Mouse (Mus musculus) G1E (cell line): ENCODE results near the gene Gpbp1. TPM values are rescaled to one million over a fixed set of nuclear protein-coding genes. Genes with fewer than 3 reads are reported as not detected.

Experiments
- ATAC-seq: 2 replicates; pipeline ENCODE4 v1.8.0; 2016; ENCODE audit warnings: mild to moderate bottlenecking; ENCODE audit not compliant: insufficient number of reproducible peaks, poor library complexity, low FRiP score, severe bottlenecking; ENCODE audit errors: extremely low read depth
- DNase-seq: peaks from one replicate; pipeline ENCODE4 v3.0.0; 2012; ENCODE audit warnings: low spot score
- H3K27me3 ChIP-seq: 2 replicates; pipeline ENCODE4 v1.6.1; 2012; ENCODE audit warnings: mild to moderate bottlenecking, low read length, inconsistent platforms; ENCODE audit not compliant: insufficient read depth
- H3K36me3 ChIP-seq: replicated peaks from 2 replicates; pipeline ENCODE3; 2012; ENCODE audit warnings: mild to moderate bottlenecking, inconsistent platforms
- H3K4me1 ChIP-seq: 2 replicates; pipeline ENCODE4 v1.6.1; 2012; ENCODE audit warnings: low read depth, low read length, inconsistent platforms, mixed read lengths; ENCODE audit not compliant: insufficient read depth
- H3K4me3 ChIP-seq: 2 replicates; pipeline ENCODE4 v1.5.1; 2012; ENCODE audit warnings: low read depth, mild to moderate bottlenecking, inconsistent platforms, low read length, moderate library complexity, mixed read lengths
- H3K9me3 ChIP-seq: replicated peaks from 2 replicates; pipeline ENCODE4 v1.6.1; 2012; ENCODE audit warnings: inconsistent platforms
- CTCF ChIP-seq: IDR thresholded peaks from 2 replicates; pipeline ENCODE4 v1.5.1; 2012; ENCODE audit warnings: low read depth, low read length, inconsistent platforms, mixed read lengths
- GATA1 ChIP-seq: IDR thresholded peaks from 2 replicates; pipeline ENCODE4 v1.6.1; 2012; ENCODE audit warnings: borderline replicate concordance, low read length, inconsistent platforms, mixed read lengths
- GATA2 ChIP-seq: IDR thresholded peaks from 2 replicates; pipeline ENCODE4 v1.6.1; 2012; ENCODE audit warnings: low read depth, low read length, inconsistent platforms, borderline replicate concordance
- polyA plus RNA-seq: library from polyadenylated mRNA; stranded (reverse); fragments of >175 nt; gene quantifications from 2 replicates; pipeline ENCODE4 v1.2.3, GENCODE M21; 2012
- total RNA-seq, 2 experiments: library from RNA; stranded (forward) in 1 of 2; stranded (reverse) in 1 of 2; fragments of 200-1000 nt in 1 of 2; fragments of >200 nt in 1 of 2; fragmentation: Nextera tagmentation in 1 of 2; gene quantifications; 2 replicates each; pipeline ENCODE4 v1.2.3; 2014 to 2017

The Gpbp1 gene
- total and polyA plus RNA-seq, 3 experiments = 11.4 to 160 (median 153) TPM

DNA sequence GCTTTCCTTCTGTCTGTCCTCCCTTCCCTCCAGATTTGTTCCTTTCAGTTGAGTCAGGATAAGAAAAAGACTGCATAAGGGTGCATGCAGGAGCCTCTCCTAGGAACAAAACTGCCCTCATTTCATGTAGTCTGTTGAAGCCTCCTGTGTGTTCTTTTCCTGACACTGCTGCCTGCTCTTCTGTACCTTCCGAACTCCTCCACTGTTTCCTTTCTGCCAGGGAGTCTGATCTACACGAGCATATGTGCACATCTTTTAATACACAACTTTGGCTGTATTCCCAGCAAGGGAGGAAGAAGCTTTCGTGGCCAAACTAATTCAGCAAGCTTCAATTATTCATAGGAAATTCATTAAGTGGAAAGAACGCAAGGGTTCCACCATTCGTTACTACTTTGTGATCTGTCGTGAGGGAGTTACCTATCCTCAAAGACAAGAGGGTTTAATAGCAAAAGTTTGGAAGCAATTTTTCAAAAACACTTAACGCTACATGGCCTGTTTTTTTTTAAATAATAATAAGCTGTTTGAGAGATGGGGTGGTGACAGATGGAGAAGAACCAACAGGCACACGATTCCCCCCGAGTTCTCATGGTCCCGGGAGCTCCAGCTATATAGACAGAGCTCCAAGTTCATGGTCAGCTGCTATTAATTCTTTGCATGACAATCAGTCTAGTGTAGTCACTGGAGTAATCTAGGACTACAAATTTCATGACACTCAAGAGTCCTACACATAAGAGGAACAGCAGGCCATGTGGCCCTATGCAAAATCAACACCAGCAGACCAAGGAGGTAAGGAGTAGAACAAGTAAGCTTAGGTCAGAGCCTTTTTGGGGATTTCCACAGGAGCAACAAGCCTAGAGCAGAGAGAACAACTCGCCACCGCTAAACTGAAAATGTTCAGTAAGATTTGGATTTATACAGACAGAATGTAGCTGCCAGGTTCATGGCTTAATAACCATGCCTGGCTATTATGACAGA is 105.6 kb downstream of the Gpbp1 start:
- H3K27me3 ChIP-seq = no peaks in the 10 kb centered on the region
- TF ChIP-seq GATA2 = no peak
- TF ChIP-seq GATA1 = no peak
- TF ChIP-seq CTCF = no peak
- no peaks in the 10 kb centered on the region for H3K36me3 ChIP-seq
- DNase-seq (no peak), ATAC-seq (no peak)
- no peak overlapping the region for H3K4me3 ChIP-seq
- no peaks in the 10 kb centered on the region for H3K9me3 ChIP-seq
- H3K4me1 ChIP-seq = no peaks in the 10 kb centered on the region

Other genes with a start within 250 kb of the Gpbp1 start
- gene Actbl2, start 235.1 kb downstream of the Gpbp1 start, total RNA-seq (2014; fragmentation: Nextera tagmentation) = not detected in 2 replicates
- gene Actbl2, start 235.1 kb downstream of the Gpbp1 start, total RNA-seq (2017) = 0.05 and 0.06 TPM in 2 replicates
- not detected in 2 replicates for gene Actbl2, start 235.1 kb downstream of the Gpbp1 start, polyA plus RNA-seq
- gene Gm49496, start 59.8 kb upstream of the Gpbp1 start, total RNA-seq (2014; fragmentation: Nextera tagmentation) = not detected in 2 replicates
- gene Gm49496, start 59.8 kb upstream of the Gpbp1 start, total RNA-seq (2017) = not detected in 2 replicates
- gene Gm49496, start 59.8 kb upstream of the Gpbp1 start, polyA plus RNA-seq = not detected in 2 replicates
- not detected in 2 replicates for gene Gm10198, start 102.7 kb upstream of the Gpbp1 start, total RNA-seq (2014; fragmentation: Nextera tagmentation)
- not detected in 2 replicates for gene Gm10198, start 102.7 kb upstream of the Gpbp1 start, total RNA-seq (2017)
- gene Gm10198, start 102.7 kb upstream of the Gpbp1 start, polyA plus RNA-seq = not detected in 2 replicates
- 65.3 and 89.2 TPM in 2 replicates for gene Mier3, start 190.9 kb upstream of the Gpbp1 start, total RNA-seq (2014; fragmentation: Nextera tagmentation)
- 59.3 and 68.6 TPM in 2 replicates for gene Mier3, start 190.9 kb upstream of the Gpbp1 start, total RNA-seq (2017)
- gene Mier3, start 190.9 kb upstream of the Gpbp1 start, polyA plus RNA-seq = 0.96 and 1.6 TPM in 2 replicates